Mouse (Mus musculus): ENCODE data around the gene Mtr. TPM values are rescaled to one million over a fixed set of nuclear protein-coding genes. Genes with fewer than 3 reads are reported as not detected.

Gene Mtr
- polyA plus RNA-seq, 1 experiment from 2014 or later, result 11.4 TPM

GRCm38 (mm10) chr13:12255911-12256705, 1.8 kb downstream of the Mtr start:
- no peaks in the 10 kb centered on the region for H3K27me3 ChIP-seq (ENCODE audit: control insufficient read depth, insufficient read depth, low read length)
- H3K4me3 ChIP-seq (ENCODE audit: low read length), result peak overlapping the region; percentile 71
- peaks cover 9% of the 10 kb centered on the region; the same call in 1 of the 2 replicates for H3K36me3 ChIP-seq (ENCODE audit: control insufficient read depth, insufficient read depth)
- H3K27ac ChIP-seq (ENCODE audit: low read length), result no peak overlapping the region
- H3K9me3 ChIP-seq (replicated peaks; ENCODE audit: control insufficient read depth, low read length), result peaks cover 4% of the 10 kb centered on the region; the same call in 1 of the 2 replicates
- no peak for ATAC-seq (replicated peaks; ENCODE audit: extremely low read depth, insufficient read depth, low FRiP score)
- H3K9ac ChIP-seq (ENCODE audit: low read length), result peak overlapping the region; percentile 84
- peaks cover 12% of the 10 kb centered on the region for H3K4me1 ChIP-seq (ENCODE audit: control insufficient read depth, insufficient read depth, low read length)
- peak overlapping the region; percentile 88 for H3K4me2 ChIP-seq (ENCODE audit: low read depth, low read length)
- 65% methylated on average over 3 of the region's 3 CpGs for WGBS

- Histone ChIP-seq H3K9ac (ENCODE audit: low read length) (no peak overlapping the region), H3K4me2 (ENCODE audit: low read depth, low read length) (no peak overlapping the region), H3K27me3 (ENCODE audit: control insufficient read depth, insufficient read depth, low read length) (no peaks in the 10 kb centered on the region), H3K36me3 (ENCODE audit: control insufficient read depth, insufficient read depth) (peaks cover 36% of the 10 kb centered on the region), H3K9me3 (replicated peaks; ENCODE audit: control insufficient read depth, low read length) (no peaks in the 10 kb centered on the region), H3K4me1 (ENCODE audit: control insufficient read depth, insufficient read depth, low read length) (peaks cover 12% of the 10 kb centered on the region), H3K27ac (ENCODE audit: low read length) (no peak overlapping the region), H3K4me3 (ENCODE audit: low read length) (no peak overlapping the region)
- ATAC-seq (replicated peaks; ENCODE audit: extremely low read depth, insufficient read depth, low FRiP score), result no peak
- 93% methylated on average over 3 of the region's 3 CpGs for WGBS
These were observed 7.4 kb downstream of the Mtr start for GRCm38 (mm10) chr13:12250496-12250895.

- H3K9me3 ChIP-seq (replicated peaks; ENCODE audit: control insufficient read depth, low read length), result no peaks in the 10 kb centered on the region
- H3K36me3 ChIP-seq (ENCODE audit: control insufficient read depth, insufficient read depth), result peaks cover 36% of the 10 kb centered on the region
- H3K27me3 ChIP-seq (ENCODE audit: control insufficient read depth, insufficient read depth, low read length), result no peaks in the 10 kb centered on the region
- 0 out of 2 replicates have a peak overlapping the region, but pooled peaks have one; percentile 0 for H3K27ac ChIP-seq (ENCODE audit: low read length)
- H3K9ac ChIP-seq (ENCODE audit: low read length), result no peak overlapping the region
- H3K4me3 ChIP-seq (ENCODE audit: low read length), result no peak overlapping the region
- 56% methylated on average over 8 of the region's 8 CpGs for WGBS
- H3K4me2 ChIP-seq (ENCODE audit: low read depth, low read length), result no peak overlapping the region
- peak; percentile 66 for ATAC-seq (replicated peaks; ENCODE audit: extremely low read depth, insufficient read depth, low FRiP score)
- H3K4me1 ChIP-seq (ENCODE audit: control insufficient read depth, insufficient read depth, low read length), result peaks cover 14% of the 10 kb centered on the region
These were observed 8.6 kb downstream of the Mtr start for GRCm38 (mm10) chr13:12249195-12249898.

GRCm38 (mm10) chr13:12245938-12246337, 12.0 kb downstream of the Mtr start:
- Histone ChIP-seq H3K27ac (ENCODE audit: low read length) (no peak overlapping the region), H3K36me3 (ENCODE audit: control insufficient read depth, insufficient read depth) (peaks cover 49% of the 10 kb centered on the region), H3K9ac (ENCODE audit: low read length) (no peak overlapping the region), H3K4me2 (ENCODE audit: low read depth, low read length) (no peak overlapping the region), H3K4me1 (ENCODE audit: control insufficient read depth, insufficient read depth, low read length) (peaks cover 25% of the 10 kb centered on the region), H3K27me3 (ENCODE audit: control insufficient read depth, insufficient read depth, low read length) (no peaks in the 10 kb centered on the region), H3K9me3 (replicated peaks; ENCODE audit: control insufficient read depth, low read length) (no peaks in the 10 kb centered on the region), H3K4me3 (ENCODE audit: low read length) (no peak overlapping the region)
- WGBS, result 98% methylated on average over 2 of the region's 2 CpGs
- no peak for ATAC-seq (replicated peaks; ENCODE audit: extremely low read depth, insufficient read depth, low FRiP score)

GRCm38 (mm10) chr13:12243991-12244390, 13.9 kb downstream of the Mtr start:
- H3K27ac ChIP-seq (ENCODE audit: low read length), result peak overlapping the region; percentile 68

GRCm38 (mm10) chr13:12232141-12232540, 25.8 kb downstream of the Mtr start:
- H3K27me3 ChIP-seq (ENCODE audit: control insufficient read depth, insufficient read depth, low read length), result no peaks in the 10 kb centered on the region
- WGBS, result 88% methylated on average over 4 of the region's 4 CpGs
- no peak overlapping the region for H3K4me2 ChIP-seq (ENCODE audit: low read depth, low read length)
- no peak for ATAC-seq (replicated peaks; ENCODE audit: extremely low read depth, insufficient read depth, low FRiP score)
- H3K27ac ChIP-seq (ENCODE audit: low read length), result no peak overlapping the region
- H3K9me3 ChIP-seq (replicated peaks; ENCODE audit: control insufficient read depth, low read length), result no peaks in the 10 kb centered on the region
- no peaks in the 10 kb centered on the region for H3K4me1 ChIP-seq (ENCODE audit: control insufficient read depth, insufficient read depth, low read length)
- H3K36me3 ChIP-seq (ENCODE audit: control insufficient read depth, insufficient read depth), result peaks cover 27% of the 10 kb centered on the region
- no peak overlapping the region for H3K4me3 ChIP-seq (ENCODE audit: low read length)
- H3K9ac ChIP-seq (ENCODE audit: low read length), result no peak overlapping the region

More at GRCm38 (mm10) chr13:12243991-12244390, 13.9 kb downstream of the Mtr start:
- Histone ChIP-seq H3K4me1 (ENCODE audit: control insufficient read depth, insufficient read depth, low read length) (peaks cover 17% of the 10 kb centered on the region), H3K4me2 (ENCODE audit: low read depth, low read length) (peak overlapping the region; percentile 16), H3K36me3 (ENCODE audit: control insufficient read depth, insufficient read depth) (peaks cover 48% of the 10 kb centered on the region), H3K27me3 (ENCODE audit: control insufficient read depth, insufficient read depth, low read length) (no peaks in the 10 kb centered on the region), H3K4me3 (ENCODE audit: low read length) (no peak overlapping the region), H3K9ac (ENCODE audit: low read length) (peak overlapping the region; percentile 49), H3K9me3 (replicated peaks; ENCODE audit: control insufficient read depth, low read length) (no peaks in the 10 kb centered on the region)
- WGBS, result 37% methylated on average over 4 of the region's 4 CpGs
- ATAC-seq (replicated peaks; ENCODE audit: extremely low read depth, insufficient read depth, low FRiP score), result peak; percentile 90

- no peak overlapping the region for H3K9ac ChIP-seq (ENCODE audit: low read length)
- no peak for ATAC-seq (replicated peaks; ENCODE audit: extremely low read depth, insufficient read depth, low FRiP score)
- H3K4me1 ChIP-seq (ENCODE audit: control insufficient read depth, insufficient read depth, low read length), result no peaks in the 10 kb centered on the region
- H3K27ac ChIP-seq (ENCODE audit: low read length), result no peak overlapping the region
- WGBS, result 87% methylated on average over 4 of the region's 4 CpGs
- H3K27me3 ChIP-seq (ENCODE audit: control insufficient read depth, insufficient read depth, low read length), result no peaks in the 10 kb centered on the region
- peaks cover 33% of the 10 kb centered on the region for H3K36me3 ChIP-seq (ENCODE audit: control insufficient read depth, insufficient read depth)
- H3K4me3 ChIP-seq (ENCODE audit: low read length), result no peak overlapping the region
- H3K4me2 ChIP-seq (ENCODE audit: low read depth, low read length), result no peak overlapping the region
- H3K9me3 ChIP-seq (replicated peaks; ENCODE audit: control insufficient read depth, low read length), result no peaks in the 10 kb centered on the region
These were observed 29.7 kb downstream of the Mtr start for GRCm38 (mm10) chr13:12228248-12228647.

GRCm38 (mm10) chr13:12227606-12228005, 30.3 kb downstream of the Mtr start:
- Histone ChIP-seq H3K4me2 (ENCODE audit: low read depth, low read length) (no peak overlapping the region), H3K9me3 (replicated peaks; ENCODE audit: control insufficient read depth, low read length) (no peaks in the 10 kb centered on the region), H3K9ac (ENCODE audit: low read length) (no peak overlapping the region), H3K27ac (ENCODE audit: low read length) (no peak overlapping the region), H3K4me3 (ENCODE audit: low read length) (no peak overlapping the region), H3K4me1 (ENCODE audit: control insufficient read depth, insufficient read depth, low read length) (no peaks in the 10 kb centered on the region), H3K27me3 (ENCODE audit: control insufficient read depth, insufficient read depth, low read length) (no peaks in the 10 kb centered on the region), H3K36me3 (ENCODE audit: control insufficient read depth, insufficient read depth) (peaks cover 32% of the 10 kb centered on the region)
- no peak for ATAC-seq (replicated peaks; ENCODE audit: extremely low read depth, insufficient read depth, low FRiP score)
- 75% methylated on average over 5 of the region's 5 CpGs for WGBS

- WGBS, result 88% methylated on average over 14 of the region's 14 CpGs
- H3K36me3 ChIP-seq (ENCODE audit: control insufficient read depth, insufficient read depth), result peaks cover 23% of the 10 kb centered on the region
- no peaks in the 10 kb centered on the region for H3K9me3 ChIP-seq (replicated peaks; ENCODE audit: control insufficient read depth, low read length)
- no peak overlapping the region for H3K9ac ChIP-seq (ENCODE audit: low read length)
- no peak overlapping the region for H3K27ac ChIP-seq (ENCODE audit: low read length)
- H3K4me3 ChIP-seq (ENCODE audit: low read length), result no peak overlapping the region
- H3K4me2 ChIP-seq (ENCODE audit: low read depth, low read length), result no peak overlapping the region
- ATAC-seq (replicated peaks; ENCODE audit: extremely low read depth, insufficient read depth, low FRiP score), result no peak
- H3K4me1 ChIP-seq (ENCODE audit: control insufficient read depth, insufficient read depth, low read length), result peaks cover 9% of the 10 kb centered on the region
- no peaks in the 10 kb centered on the region for H3K27me3 ChIP-seq (ENCODE audit: control insufficient read depth, insufficient read depth, low read length)
These were observed 39.3 kb downstream of the Mtr start for GRCm38 (mm10) chr13:12218603-12219002.
